Mouse (Mus musculus): ENCODE results near the gene Ccdc90b.

Gene Ccdc90b

GRCm38 (mm10) chr7:92560986-92561876 is at the start of gene Ccdc90b:
Gene Ccdc90b, plus strand, starts transcription at chr7:92561149.
- in situ Hi-C loops (cut with MboI; ENCODE audit: unreplicated experiment in 2 of 2) = no loop called here

- in situ Hi-C loops (cut with MboI; ENCODE audit: unreplicated experiment in 2 of 2) = no loop called here
Measured at GRCm38 (mm10) chr7:92520397-92520796, 40.6 kb upstream of the Ccdc90b start.

GRCm38 (mm10) chr7:92520820-92521219 is 40.1 kb upstream of the Ccdc90b start:
- in situ Hi-C loops (cut with MboI; ENCODE audit: unreplicated experiment in 2 of 2) = no loop called here

- in situ Hi-C loops (cut with MboI; ENCODE audit: unreplicated experiment in 2 of 2) = no loop called here
Measured at GRCm38 (mm10) chr7:92529245-92529644, 31.7 kb upstream of the Ccdc90b start.

- in situ Hi-C loops (cut with MboI; ENCODE audit: unreplicated experiment in 2 of 2) = no loop called here
Measured at GRCm38 (mm10) chr7:92532351-92533036, 28.5 kb upstream of the Ccdc90b start.

- in situ Hi-C loops (cut with MboI; ENCODE audit: unreplicated experiment in 2 of 2) = loop anchor here (5.0 kb wide), 2 partner anchors 321 to 444 kb away; no protein-coding TSS in a partner anchor
Measured at GRCm38 (mm10) chr7:92546763-92547162, 14.2 kb upstream of the Ccdc90b start.

GRCm38 (mm10) chr7:92550248-92550989 is 10.5 kb upstream of the Ccdc90b start:
- in situ Hi-C loops (cut with MboI; ENCODE audit: unreplicated experiment in 2 of 2) = loop anchor here (10.0 kb wide), 1 partner anchor 1096 kb away; no protein-coding TSS in a partner anchor

- in situ Hi-C loops (cut with MboI; ENCODE audit: unreplicated experiment in 2 of 2) = loop anchor here (10.0 kb wide), 1 partner anchor 1096 kb away; no protein-coding TSS in a partner anchor
Measured at GRCm38 (mm10) chr7:92550990-92551392, 10.0 kb upstream of the Ccdc90b start.

- in situ Hi-C loops (cut with MboI; ENCODE audit: unreplicated experiment in 2 of 2) = loop anchor here (10.0 kb wide), 1 partner anchor 1104 kb away; no protein-coding TSS in a partner anchor
Measured at GRCm38 (mm10) chr7:92558744-92559143, 2.2 kb upstream of the Ccdc90b start.

- in situ Hi-C loops (cut with MboI; ENCODE audit: unreplicated experiment in 2 of 2) = no loop called here
Measured at GRCm38 (mm10) chr7:92566775-92567174, 5.8 kb downstream of the Ccdc90b start.

- in situ Hi-C loops (cut with MboI; ENCODE audit: unreplicated experiment in 2 of 2) = no loop called here
Measured at GRCm38 (mm10) chr7:92580491-92581207, 19.7 kb downstream of the Ccdc90b start.

- in situ Hi-C loops (cut with MboI; ENCODE audit: unreplicated experiment in 2 of 2) = no loop called here
Measured at GRCm38 (mm10) chr7:92583567-92583966, 22.6 kb downstream of the Ccdc90b start.

GRCm38 (mm10) chr7:92589986-92590385 is 29.0 kb downstream of the Ccdc90b start:
- in situ Hi-C loops (cut with MboI; ENCODE audit: unreplicated experiment in 2 of 2) = no loop called here

GRCm38 (mm10) chr7:92590842-92591241 is 29.9 kb downstream of the Ccdc90b start:
- in situ Hi-C loops (cut with MboI; ENCODE audit: unreplicated experiment in 2 of 2) = no loop called here

GRCm38 (mm10) chr7:92604961-92605360 is 44.0 kb downstream of the Ccdc90b start:
- in situ Hi-C loops (cut with MboI; ENCODE audit: unreplicated experiment in 2 of 2) = no loop called here

- in situ Hi-C loops (cut with MboI; ENCODE audit: unreplicated experiment in 2 of 2) = no loop called here
Measured at GRCm38 (mm10) chr7:92610830-92611229, 49.9 kb downstream of the Ccdc90b start.

- in situ Hi-C loops (cut with MboI; ENCODE audit: unreplicated experiment in 2 of 2) = loop anchor here (5.0 to 10.0 kb wide), 3 partner anchors 328 to 527 kb away; no protein-coding TSS in a partner anchor
Measured at GRCm38 (mm10) chr7:92624488-92624887, 63.5 kb downstream of the Ccdc90b start.

GRCm38 (mm10) chr7:92630167-92630566 is 69.2 kb downstream of the Ccdc90b start:
- in situ Hi-C loops (cut with MboI; ENCODE audit: unreplicated experiment in 2 of 2) = loop anchor here in 1 of 2 experiments (10.0 kb wide), 2 partner anchors 115 to 525 kb away; partner anchors contain the start of gene Rab30

All from v-Abl transformed pro-B cells (cell line).